Mouse (Mus musculus) liver, embryonic 14.5 days (tissue): ENCODE data around the gene Opcml. TPM values are rescaled to one million over a fixed set of nuclear protein-coding genes. Genes with fewer than 3 reads are reported as not detected.

Experiments
- ATAC-seq: fragments of 200-750 bp; cut with Nextera tagmentation; 2 replicates; pipeline ENCODE4 v1.8.0; 2017; ENCODE audit warnings: moderate number of reproducible peaks, mild to moderate bottlenecking, moderate library complexity; ENCODE audit not compliant: insufficient read depth
- DNase-seq, 3 experiments: peaks; one replicate each; pipeline ENCODE4 v3.0.0-alpha.2; 2012 to 2013; ENCODE audit warnings: low read depth in 3 of 3, low spot score in 3 of 3
- H3K27ac ChIP-seq: fragments of 300-500 bp; sonication (generic); 2 replicates; pipeline ENCODE4 v1.5.1; 2014; ENCODE audit warnings: moderate library complexity, mild to moderate bottlenecking, control low read depth, inconsistent platforms
- H3K27me3 ChIP-seq: fragments of 300-500 bp; sonication (generic); 2 replicates; pipeline ENCODE4 v1.6.1; 2014; ENCODE audit warnings: mild to moderate bottlenecking, low read length, moderate library complexity; ENCODE audit not compliant: control insufficient read depth, insufficient read depth
- H3K36me3 ChIP-seq: fragments of 300-500 bp; sonication (generic); replicated peaks from 2 replicates; pipeline ENCODE4 v1.6.1; 2014; ENCODE audit warnings: low read depth; ENCODE audit not compliant: control insufficient read depth, insufficient read depth
- H3K4me1 ChIP-seq, 2 experiments: fragments of 200-500 bp in 1 of 2; fragments of 300-500 bp in 1 of 2; sonication (generic) in 1 of 2; replicated peaks; 2 replicates each; pipeline ENCODE4 v1.6.1; 2012 to 2014; ENCODE audit warnings: antibody characterized with exemption in 1 of 2, inconsistent platforms in 1 of 2, low read length in 1 of 2; ENCODE audit not compliant: control insufficient read depth in 2 of 2, insufficient read depth in 2 of 2
- H3K4me2 ChIP-seq: fragments of 300-500 bp; sonication (generic); 2 replicates; pipeline ENCODE4 v1.6.1; 2014; ENCODE audit warnings: low read depth, mild to moderate bottlenecking, control low read depth, moderate library complexity
- H3K4me3 ChIP-seq, 2 experiments: fragments of 200-500 bp in 1 of 2; fragments of 300-500 bp in 1 of 2; sonication (generic) in 1 of 2; 2 replicates each; pipeline ENCODE4 v1.5.1; 2012 to 2014; ENCODE audit warnings: low read depth in 2 of 2, low read length in 2 of 2, mild to moderate bottlenecking in 2 of 2, control low read depth in 1 of 2, inconsistent platforms in 1 of 2, moderate library complexity in 1 of 2; ENCODE audit not compliant: insufficient read depth in 1 of 2
- H3K9ac ChIP-seq: fragments of 300-500 bp; sonication (generic); replicated peaks from 2 replicates; pipeline ENCODE4 v1.6.1; 2014; ENCODE audit warnings: mild to moderate bottlenecking, control low read depth, moderate library complexity
- H3K9me3 ChIP-seq: fragments of 300-500 bp; sonication (generic); 2 replicates; pipeline ENCODE4 v1.6.1; 2016; ENCODE audit warnings: low read length, mixed read lengths; ENCODE audit not compliant: control insufficient read depth
- CTCF ChIP-seq: IDR thresholded peaks from 2 replicates; pipeline ENCODE4 v1.5.1; 2016; ENCODE audit warnings: antibody characterized with exemption, low read depth, control low read depth
- EP300 ChIP-seq: IDR thresholded peaks from 2 replicates; pipeline ENCODE4 v1.6.1; 2016; ENCODE audit warnings: antibody characterized with exemption, low read depth
- WGBS: fragments of 180-500 bp; shearing (Covaris S2); extraction: QIAGEN DNeasy Blood & Tissue Kit; methylation state at CpG from one replicate; pipeline ENCODE4 v1.1.7; 2014; ENCODE audit not compliant: insufficient replicate concordance; 5-methylcytosine and 5-hydroxymethylcytosine counted together
- polyA plus RNA-seq, 2 experiments: library from polyadenylated mRNA; depleted of rRNA in 1 of 2; stranded (reverse) in 1 of 2; unstranded in 1 of 2; fragments of >200 nt; fragmentation: Nextera tagmentation in 1 of 2; extraction: Ambion mirVana in 1 of 2; gene quantifications; 2 replicates each; pipeline versions ENCODE4 v1.2.1 to v1.2.3; 2012 to 2014

Gene Opcml
- polyA plus RNA-seq, 2 experiments, result 0.03 TPM; not detected in 1

- Histone ChIP-seq H3K9ac (no peak overlapping the region), H3K9me3 (no peaks in the 10 kb centered on the region), H3K4me1 (no peaks in the 10 kb centered on the region), H3K27me3 (no peaks in the 10 kb centered on the region), H3K36me3 (no peaks in the 10 kb centered on the region), H3K27ac (no peak overlapping the region), H3K4me3 (no peak overlapping the region), H3K4me2 (no peak overlapping the region)
- TF ChIP-seq EP300, result no peak
- no peak for TF ChIP-seq CTCF
- ATAC-seq (no peak), DNase-seq (no peak)
Observed at GRCm38 (mm10) chr9:28307122-28307430, 516.5 kb downstream of the Opcml start.

- H3K4me1 ChIP-seq, result no peaks in the 10 kb centered on the region
- no peaks in the 10 kb centered on the region for H3K36me3 ChIP-seq
- no peaks in the 10 kb centered on the region for H3K27me3 ChIP-seq
- H3K9me3 ChIP-seq, result no peaks in the 10 kb centered on the region
- ATAC-seq, result no peak
- no peak overlapping the region for H3K4me2 ChIP-seq
- no peak overlapping the region for H3K9ac ChIP-seq
- no peak for DNase-seq
- no peak overlapping the region for H3K4me3 ChIP-seq
- H3K27ac ChIP-seq, result no peak overlapping the region
- TF ChIP-seq CTCF, result no peak
- no peak for TF ChIP-seq EP300
- 61% methylated on average over 6 of the region's 6 CpGs for WGBS
Observed at GRCm38 (mm10) chr9:28307481-28308050, 517.0 kb downstream of the Opcml start.

- no peak overlapping the region for H3K4me2 ChIP-seq
- no peak overlapping the region for H3K4me3 ChIP-seq
- no peak overlapping the region for H3K9ac ChIP-seq
- no peak for TF ChIP-seq CTCF
- no peak for TF ChIP-seq EP300
- DNase-seq (no peak), ATAC-seq (no peak)
- no peak overlapping the region for H3K27ac ChIP-seq
- no peaks in the 10 kb centered on the region for H3K36me3 ChIP-seq
- no peaks in the 10 kb centered on the region for H3K4me1 ChIP-seq
- H3K9me3 ChIP-seq, result no peaks in the 10 kb centered on the region
- no peaks in the 10 kb centered on the region for H3K27me3 ChIP-seq
Observed at GRCm38 (mm10) chr9:28317881-28318280, 527.3 kb downstream of the Opcml start.

GRCm38 (mm10) chr9:28319021-28319755 is 528.6 kb downstream of the Opcml start:
- Histone ChIP-seq H3K9ac (no peak overlapping the region), H3K4me3 (no peak overlapping the region), H3K27me3 (no peaks in the 10 kb centered on the region), H3K9me3 (no peaks in the 10 kb centered on the region), H3K27ac (no peak overlapping the region), H3K4me1 (no peaks in the 10 kb centered on the region), H3K4me2 (no peak overlapping the region), H3K36me3 (no peaks in the 10 kb centered on the region)
- TF ChIP-seq CTCF, result no peak
- TF ChIP-seq EP300, result no peak
- 41% methylated on average over 4 of the region's 4 CpGs for WGBS
- no peak for DNase-seq
- no peak for ATAC-seq

GRCm38 (mm10) chr9:28319802-28320201 is 529.2 kb downstream of the Opcml start:
- no peak overlapping the region for H3K27ac ChIP-seq
- H3K4me3 ChIP-seq, result no peak overlapping the region
- H3K4me1 ChIP-seq, result no peaks in the 10 kb centered on the region
- TF ChIP-seq EP300 (no peak), CTCF (no peak)
- H3K36me3 ChIP-seq, result no peaks in the 10 kb centered on the region
- no peaks in the 10 kb centered on the region for H3K9me3 ChIP-seq
- DNase-seq (no peak), ATAC-seq (no peak)
- no peaks in the 10 kb centered on the region for H3K27me3 ChIP-seq
- H3K9ac ChIP-seq, result no peak overlapping the region
- WGBS, result 48% methylated on average over 1 of the region's 1 CpGs
- no peak overlapping the region for H3K4me2 ChIP-seq
